Mouse (Mus musculus): ENCODE results near the gene Stom. TPM values are rescaled to one million over a fixed set of nuclear protein-coding genes. Genes with fewer than 3 reads are reported as not detected.

Stom gene
- 100 to 1,000 TPM in 1 of 2 experiments, 10 to 100 TPM in 1; 15.7 to 105 TPM for polyA plus RNA-seq (2012; fragmentation: generic; extraction: Trizol)

DNA sequence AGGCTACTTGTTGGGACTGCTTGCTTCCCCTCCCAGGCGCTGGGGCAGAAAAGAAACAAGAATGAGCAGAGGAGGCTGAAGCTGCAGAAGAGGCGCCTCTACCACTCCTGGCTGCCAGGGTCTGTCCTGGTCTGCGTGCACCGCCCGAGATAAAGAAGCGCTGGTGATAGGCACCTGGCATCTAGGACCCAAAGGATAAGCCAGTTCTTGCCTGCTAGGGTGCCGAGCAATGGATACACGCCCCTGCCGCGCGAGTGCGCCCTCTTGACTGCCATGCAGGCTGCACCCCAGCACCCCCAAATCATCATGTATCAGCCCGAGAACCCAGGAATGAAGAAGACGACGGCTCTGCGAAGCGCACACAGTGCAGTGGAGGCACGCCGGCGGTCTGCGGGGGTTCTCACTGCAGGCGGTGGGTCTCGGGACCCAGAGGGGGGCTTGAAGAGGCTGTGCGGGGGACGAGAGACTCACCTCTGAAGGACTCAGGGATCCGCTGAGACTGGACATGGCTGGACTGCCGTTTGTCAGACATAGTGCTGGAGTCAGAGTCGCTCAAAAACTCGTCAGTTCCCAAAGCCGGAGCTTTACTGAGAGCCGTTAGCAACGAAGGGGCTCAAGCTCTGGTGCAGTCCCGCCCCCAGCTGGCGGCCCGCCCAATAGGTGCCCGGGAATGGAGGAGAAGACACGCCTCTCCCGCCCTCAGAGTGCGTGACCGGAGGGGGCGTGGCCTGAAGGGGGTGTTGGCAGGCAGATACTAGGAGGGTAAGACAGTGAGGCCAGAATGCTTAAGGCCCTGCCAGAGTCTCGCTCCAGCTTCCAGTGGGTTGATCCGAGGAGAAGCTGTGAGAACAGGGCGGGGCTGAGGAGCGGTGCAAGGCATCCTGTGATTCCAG is at the start of gene Stom:
Gene Stom (minus strand): TSS at position 589 of the 893 bp plus-strand sequence.

DNA sequence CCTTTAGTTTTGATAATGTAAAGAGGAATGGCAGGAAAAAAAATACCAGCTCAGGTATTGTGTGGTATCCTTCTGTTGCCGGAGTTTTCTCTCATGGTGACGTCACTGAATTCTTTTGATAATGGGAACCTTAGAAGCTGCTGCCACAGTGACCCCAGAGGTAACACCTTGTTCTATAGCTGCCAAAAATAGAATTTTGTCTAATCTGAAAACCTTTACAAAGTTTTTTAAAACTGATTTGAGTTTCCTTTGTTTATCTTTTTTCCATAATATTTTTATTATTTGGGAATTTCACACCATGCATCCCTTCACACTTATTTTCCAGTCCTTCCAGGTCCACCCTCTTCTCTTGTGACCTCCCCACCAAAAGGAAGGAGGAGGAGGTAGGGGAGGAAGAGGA is 30.9 kb upstream of the Stom start, which contains the start of gene 4930568D16Rik:
Gene 4930568D16Rik (minus strand): TSS at position 101 of the 400 bp plus-strand sequence.

Other genes with a start within 250 kb of the Stom start
- gene AI182371, start 235.4 kb downstream of the Stom start, polyA plus RNA-seq (2012; fragmentation: generic; extraction: Trizol) = under 1 TPM in 1 of 2 experiments, not detected in 1; 0.11 TPM
- gene Cntrl, start 227.5 kb downstream of the Stom start, polyA plus RNA-seq (2012; fragmentation: generic; extraction: Trizol) = 1 to 10 TPM in 1 of 2 experiments, under 1 TPM in 1; 0.44 to 7.4 TPM
- gene Rab14, start 135.9 kb downstream of the Stom start, polyA plus RNA-seq (2012; fragmentation: generic; extraction: Trizol) = 10 to 100 TPM; 20.9 to 63.8 TPM
- gene Gsn, start 80.6 kb downstream of the Stom start, polyA plus RNA-seq (2012; fragmentation: generic; extraction: Trizol) = 100 to 1,000 TPM; 263 to 964 TPM
- gene 4930568D16Rik, start 30.8 kb upstream of the Stom start, polyA plus RNA-seq (2012; fragmentation: generic; extraction: Trizol) = not detected
- not detected for gene 4930402F06Rik, start 60.2 kb upstream of the Stom start, polyA plus RNA-seq (2012; fragmentation: generic; extraction: Trizol)
- gene Ggta1, start 126.3 kb upstream of the Stom start, polyA plus RNA-seq (2012; fragmentation: generic; extraction: Trizol) = 10 to 100 TPM in 1 of 2 experiments, 1 to 10 TPM in 1; 3.5 to 12.9 TPM
- gene Dab2ip, start 221.3 kb upstream of the Stom start, polyA plus RNA-seq (2012; fragmentation: generic; extraction: Trizol) = 10 to 100 TPM in 1 of 2 experiments, 1 to 10 TPM in 1; 3.5 to 27.2 TPM